29 mouse cellular contexts compared by ENCODE assay signal in genomic region chr4:45242163-45242562, GRCm38 (mm10). TPM values are rescaled to one million over a fixed set of nuclear protein-coding genes. Genes with fewer than 3 reads are reported as not detected.
DNase-seq lines count a peak whose midpoint lies in the region; ATAC-seq and TF ChIP-seq lines count a peak whose summit lies in the region.
"Had no signal": no experiment of that assay in that cellular context is flagged by ENCODE, and none has a peak within 500 bp of the region (broad histone marks: within the 10 kb centered on the region; RNA-seq: fewer than 3 reads in every experiment).

No protein-coding gene starts in this region.

- intact Hi-C loops in gastrocnemius, postnatal 36 days (cut with DNase I), result no loop called here

- H3K27ac ChIP-seq in intestine, embryonic 14.5 days (ENCODE audit: low read depth), result peak overlapping the region; percentile 33; the same call in 1 of the 2 replicates
- no peak overlapping the region for H3K27ac ChIP-seq in intestine, postnatal 0 days (ENCODE audit: low read depth, low read length)
- no peak overlapping the region; the same call in 1 of the 2 replicates for H3K27ac ChIP-seq in lung, embryonic 15.5 days
- H3K27ac ChIP-seq: embryonic facial prominence, embryonic 12.5 days; embryonic facial prominence, embryonic 15.5 days; gastrocnemius, adult 2 months; heart, embryonic 13.5 days; hindbrain, embryonic 12.5 days; hindbrain, embryonic 15.5 days had no signal

- H3K27me3 ChIP-seq in intestine, embryonic 14.5 days (replicated peaks; ENCODE audit: control insufficient read depth, insufficient read depth, low read length), result no peaks in the 10 kb centered on the region
- H3K27me3 ChIP-seq in intestine, postnatal 0 days (replicated peaks; ENCODE audit: control insufficient read depth, insufficient read depth, low read length), result no peaks in the 10 kb centered on the region
- H3K27me3 ChIP-seq in lung, embryonic 15.5 days, result no peaks in the 10 kb centered on the region
- H3K27me3 ChIP-seq: CH12.LX; embryonic facial prominence, embryonic 12.5 days; embryonic facial prominence, embryonic 15.5 days; heart, embryonic 13.5 days; hindbrain, embryonic 12.5 days; hindbrain, embryonic 15.5 days had no signal

- no peak overlapping the region for H3K4me2 ChIP-seq in intestine, embryonic 14.5 days (ENCODE audit: low read length)
- H3K4me2 ChIP-seq in intestine, postnatal 0 days (replicated peaks; ENCODE audit: low read depth), result no peak overlapping the region
- H3K4me2 ChIP-seq in lung, embryonic 15.5 days, result no peak overlapping the region
- H3K4me2 ChIP-seq: embryonic facial prominence, embryonic 12.5 days; embryonic facial prominence, embryonic 15.5 days; hindbrain, embryonic 12.5 days; hindbrain, embryonic 15.5 days had no signal

- H3K9ac ChIP-seq in intestine, embryonic 14.5 days (ENCODE audit: low read length), result no peak overlapping the region
- no peak overlapping the region for H3K9ac ChIP-seq in intestine, postnatal 0 days (ENCODE audit: low read depth, low read length)
- H3K9ac ChIP-seq in lung, embryonic 15.5 days, result no peak overlapping the region
- H3K9ac ChIP-seq: embryonic facial prominence, embryonic 12.5 days; embryonic facial prominence, embryonic 15.5 days; forebrain, postnatal 0 days; heart, embryonic 13.5 days; hindbrain, embryonic 12.5 days; hindbrain, embryonic 15.5 days had no signal

- no peak overlapping the region for H3K4me3 ChIP-seq in intestine, embryonic 14.5 days (ENCODE audit: low read depth, low read length)
- H3K4me3 ChIP-seq in intestine, postnatal 0 days (ENCODE audit: low read depth, low read length), result no peak overlapping the region
- no peak overlapping the region for H3K4me3 ChIP-seq in lung, embryonic 15.5 days
- H3K4me3 ChIP-seq: embryonic facial prominence, embryonic 12.5 days; embryonic facial prominence, embryonic 15.5 days; gastrocnemius, adult 2 months; heart, embryonic 13.5 days; hindbrain, embryonic 12.5 days; hindbrain, embryonic 15.5 days had no signal

- no peak for TF ChIP-seq CTCF in intestine, postnatal 0 days (IDR thresholded peaks at IDR 0.05; ENCODE audit: low read depth)

- H3K4me1 ChIP-seq in intestine, embryonic 14.5 days (replicated peaks; ENCODE audit: control insufficient read depth, insufficient read depth, low read length), result peaks cover 11% of the 10 kb centered on the region; the same call in 1 of the 2 replicates
- no peaks in the 10 kb centered on the region for H3K4me1 ChIP-seq in intestine, postnatal 0 days (replicated peaks; ENCODE audit: control insufficient read depth, insufficient read depth, low read length)
- H3K4me1 ChIP-seq in lung, embryonic 15.5 days, result peaks cover 7% of the 10 kb centered on the region; the same call in 1 of the 2 replicates
- H3K4me1 ChIP-seq: embryonic facial prominence, embryonic 12.5 days; embryonic facial prominence, embryonic 15.5 days had no signal

- 19% methylated on average over 7 of the region's 7 CpGs for WGBS in intestine, embryonic 14.5 days
- WGBS in intestine, postnatal 0 days, result 64% methylated on average over 7 of the region's 7 CpGs
- 32% methylated on average over 7 of the region's 7 CpGs for WGBS in lung, embryonic 15.5 days

- H3K36me3 ChIP-seq in intestine, embryonic 14.5 days (ENCODE audit: control insufficient read depth, insufficient read depth, low read length), result no peaks in the 10 kb centered on the region
- H3K36me3 ChIP-seq in intestine, postnatal 0 days (ENCODE audit: control insufficient read depth, insufficient read depth), result no peaks in the 10 kb centered on the region
- no peaks in the 10 kb centered on the region for H3K36me3 ChIP-seq in lung, embryonic 15.5 days
- H3K36me3 ChIP-seq: embryonic facial prominence, embryonic 12.5 days; G1E; heart, embryonic 13.5 days; hindbrain, embryonic 12.5 days; hindbrain, embryonic 15.5 days had no signal

- no peak for DNase-seq in intestine, embryonic 14.5 days (ENCODE audit: low spot score)
- no peak for DNase-seq in lung, postnatal 25 days (ENCODE audit: low spot score)
- peak; percentile 35 for DNase-seq in lung, postnatal 10 days
- DNase-seq in lung, postnatal 14 days, result no peak
- DNase-seq in gastrocnemius, postnatal 36 days, result no peak
- DNase-seq: adrenal gland, adult 2 months; adrenal gland, postnatal 14 days; B cell, adult 2 months; cerebellum, adult 11 months; cerebellum, adult 2 months; cerebellum, adult 9-11 months; cerebellum, postnatal 25 days; forebrain, postnatal 0 days; gastrocnemius, adult 2 months; gastrocnemius, postnatal 14 days; heart, adult 18-20 months; heart, postnatal 14 days had no signal

- ATAC-seq in intestine, embryonic 14.5 days (replicated peaks; ENCODE audit: low FRiP score, low TSS enrichment, low read depth), result no peak
- ATAC-seq in intestine, postnatal 0 days, result no peak
- ATAC-seq in lung, embryonic 15.5 days (ENCODE audit: borderline replicate concordance, extremely low read depth, low FRiP score, low TSS enrichment), result peak; percentile 73; the same call in 1 of the 2 replicates
- ATAC-seq: forebrain, embryonic 14.5 days; forebrain, postnatal 0 days had no signal

- no peaks in the 10 kb centered on the region for H3K9me3 ChIP-seq in intestine, embryonic 14.5 days (ENCODE audit: control insufficient read depth, low read length)
- no peaks in the 10 kb centered on the region for H3K9me3 ChIP-seq in intestine, postnatal 0 days (ENCODE audit: control insufficient read depth)
- H3K9me3 ChIP-seq in lung, embryonic 15.5 days, result no peaks in the 10 kb centered on the region
- H3K9me3 ChIP-seq: embryonic facial prominence, embryonic 12.5 days; embryonic facial prominence, embryonic 15.5 days; G1E; heart, embryonic 13.5 days; hindbrain, embryonic 12.5 days; hindbrain, embryonic 15.5 days had no signal

RNA-seq across cellular contexts. Expression of gene Trmt10b, which starts 54.8 kb away (rescaled TPM):
- polyA plus RNA-seq in intestine, embryonic 14.5 days (2014; fragmentation: Nextera tagmentation; extraction: Ambion mirVana), result 18.8 and 19.8 TPM in 2 replicates
- polyA plus RNA-seq in intestine, postnatal 0 days (2015; fragmentation: Nextera tagmentation; extraction: Ambion mirVana), result 8.6 and 11.0 TPM in 2 replicates
- 17.0 and 17.6 TPM in 2 replicates for polyA plus RNA-seq in lung, embryonic 15.5 days (2015; fragmentation: Nextera tagmentation; extraction: Ambion mirVana)
- 1 to 10 TPM; 4.0 to 5.4 TPM for total RNA-seq in gastrocnemius, postnatal 36 days (2021)

RNA-seq across cellular contexts. Expression of gene Frmpd1, which starts 57.5 kb away (rescaled TPM):
- 0.87 and 1.0 TPM in 2 replicates for polyA plus RNA-seq in intestine, embryonic 14.5 days (2014; fragmentation: Nextera tagmentation; extraction: Ambion mirVana)
- 0.18 and 0.20 TPM in 2 replicates for polyA plus RNA-seq in intestine, postnatal 0 days (2015; fragmentation: Nextera tagmentation; extraction: Ambion mirVana)
- 0.38 and 0.75 TPM in 2 replicates for polyA plus RNA-seq in lung, embryonic 15.5 days (2015; fragmentation: Nextera tagmentation; extraction: Ambion mirVana)
- total RNA-seq in gastrocnemius, postnatal 36 days (2021), result under 1 TPM; 0.54 to 0.84 TPM
- total RNA-seq: CH12.LX; common myeloid progenitor, adult 5-6 weeks; hematopoietic stem cell, adult 5-6 weeks had no signal
